Mouse (Mus musculus) intestine, postnatal 0 days (tissue): ENCODE results near the gene Tespa1. TPM values are rescaled to one million over a fixed set of nuclear protein-coding genes. Genes with fewer than 3 reads are reported as not detected.

ENCODE experiments used
- ATAC-seq: fragments of 200-750 bp; cut with Nextera tagmentation; 2 replicates; pipeline ENCODE4 v1.8.0; 2017; ENCODE audit warnings: mild to moderate bottlenecking, moderate TSS enrichment, moderate library complexity
- H3K27ac ChIP-seq: fragments of 300-500 bp; sonication (generic); 2 replicates; pipeline ENCODE4 v1.5.1; 2014; ENCODE audit warnings: mild to moderate bottlenecking, low read depth, low read length, moderate library complexity
- H3K27me3 ChIP-seq: fragments of 300-500 bp; sonication (generic); replicated peaks from 2 replicates; pipeline ENCODE4 v1.6.1; 2014; ENCODE audit warnings: low read length, mixed read lengths; ENCODE audit not compliant: control insufficient read depth, insufficient read depth
- H3K36me3 ChIP-seq: fragments of 300-500 bp; sonication (generic); 2 replicates; pipeline ENCODE4 v1.6.1; 2014; ENCODE audit warnings: mild to moderate bottlenecking, moderate library complexity; ENCODE audit not compliant: control insufficient read depth, insufficient read depth
- H3K4me1 ChIP-seq: fragments of 300-500 bp; sonication (generic); replicated peaks from 2 replicates; pipeline ENCODE4 v1.6.1; 2014; ENCODE audit warnings: antibody characterized with exemption, low read length, mixed read lengths; ENCODE audit not compliant: control insufficient read depth, insufficient read depth
- H3K4me2 ChIP-seq: fragments of 300-500 bp; sonication (generic); replicated peaks from 2 replicates; pipeline ENCODE4 v1.6.1; 2014; ENCODE audit warnings: low read depth, mild to moderate bottlenecking, moderate library complexity
- H3K4me3 ChIP-seq: fragments of 300-500 bp; sonication (generic); 2 replicates; pipeline ENCODE4 v1.5.1; 2014; ENCODE audit warnings: low read depth, low read length
- H3K9ac ChIP-seq: fragments of 300-500 bp; sonication (generic); 2 replicates; pipeline ENCODE4 v1.6.1; 2014; ENCODE audit warnings: mild to moderate bottlenecking, low read depth, low read length
- H3K9me3 ChIP-seq: fragments of 300-500 bp; sonication (generic); 2 replicates; pipeline ENCODE4 v1.6.1; 2016; ENCODE audit warnings: mixed run types; ENCODE audit not compliant: control insufficient read depth
- CTCF ChIP-seq: sonication (generic); IDR thresholded peaks from 2 replicates; pipeline ENCODE4 v1.5.1; 2016; ENCODE audit warnings: low read depth, mild to moderate bottlenecking, control low read depth, antibody characterized with exemption, moderate library complexity
- WGBS: fragments of 180-500 bp; shearing (Covaris S2); extraction: QIAGEN DNeasy Blood & Tissue Kit; methylation state at CpG from one replicate; pipeline ENCODE4 v1.1.7; 2014; 5-methylcytosine and 5-hydroxymethylcytosine counted together
- polyA plus RNA-seq: library from polyadenylated mRNA; unstranded; fragments of >200 nt; fragmentation: Nextera tagmentation; extraction: Ambion mirVana; gene quantifications from 2 replicates; pipeline ENCODE4 v1.2.1, GENCODE M21; 2015

Tespa1 gene
- polyA plus RNA-seq, 1 experiment from 2014 or later: 0.64 TPM

DNA sequence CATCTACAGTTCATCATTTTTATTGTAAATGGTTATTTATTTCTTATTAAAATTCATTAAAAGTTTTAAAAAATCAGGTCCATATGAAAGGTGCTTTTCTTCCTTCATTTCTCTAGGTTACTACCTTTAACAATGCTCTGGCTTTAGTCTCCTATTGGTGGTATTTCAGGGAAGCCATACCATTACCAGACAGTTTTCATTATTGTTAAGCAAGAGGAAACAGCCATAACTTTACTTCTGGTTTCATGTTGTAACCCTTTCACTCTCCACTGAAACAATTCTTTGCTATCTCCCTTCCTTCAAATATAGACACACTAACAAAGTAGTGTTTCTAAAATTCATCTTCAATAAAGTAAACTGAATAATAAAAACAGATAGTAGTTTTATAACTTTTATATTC is 6.8 kb upstream of the Tespa1 start:
- no peak for TF ChIP-seq CTCF
- Histone ChIP-seq H3K4me2 (no peak overlapping the region), H3K4me1 (no peaks in the 10 kb centered on the region), H3K27ac (no peak overlapping the region), H3K4me3 (no peak overlapping the region), H3K9ac (no peak overlapping the region), H3K36me3 (no peaks in the 10 kb centered on the region), H3K27me3 (no peaks in the 10 kb centered on the region), H3K9me3 (no peaks in the 10 kb centered on the region)
- ATAC-seq: no peak

DNA sequence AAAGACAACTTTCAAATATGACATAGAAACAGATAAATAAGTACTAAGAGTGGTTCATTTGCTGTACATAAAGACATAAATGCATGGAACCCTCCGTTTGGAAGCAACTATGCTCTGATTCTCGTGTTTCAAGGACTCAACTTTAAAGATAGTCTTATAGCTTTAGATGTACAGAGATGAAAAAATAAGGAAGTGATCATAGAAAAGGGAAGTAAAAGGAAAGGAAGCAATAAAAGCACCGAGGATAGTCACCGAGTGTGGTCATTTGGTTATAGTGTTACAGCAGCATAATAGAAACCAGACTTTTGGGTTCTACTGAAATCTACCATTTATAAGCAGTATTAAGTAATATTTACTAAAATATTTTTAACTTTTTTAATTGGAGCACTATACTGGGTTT is 4.0 kb upstream of the Tespa1 start:
- no peak overlapping the region for H3K4me3 ChIP-seq
- 72% methylated on average over 4 of the region's 4 CpGs for WGBS

DNA sequence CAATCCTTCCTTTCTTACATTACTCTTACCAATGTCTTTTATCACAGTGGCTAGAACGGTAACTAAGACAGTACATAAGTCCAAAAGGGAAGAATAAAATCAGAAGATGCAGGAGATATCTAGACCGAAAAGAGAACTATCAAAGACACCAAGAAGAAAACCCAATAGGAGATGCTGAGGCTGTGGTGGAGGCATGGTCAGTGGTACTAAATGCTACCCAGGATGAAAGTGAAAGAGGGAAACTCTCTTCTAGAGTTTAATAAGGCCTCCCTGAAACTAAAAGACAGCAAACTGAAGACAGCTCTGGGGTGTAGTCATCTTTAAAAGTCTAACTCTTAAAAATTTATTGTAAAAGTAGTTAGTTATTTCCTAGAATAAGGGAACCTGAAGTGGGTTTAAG is 2.0 kb upstream of the Tespa1 start:
- H3K4me3 ChIP-seq: no peak overlapping the region
- 82% methylated on average over 2 of the region's 2 CpGs for WGBS
- no peak overlapping the region for H3K9ac ChIP-seq
- no peaks in the 10 kb centered on the region for H3K36me3 ChIP-seq
- H3K4me1 ChIP-seq: no peaks in the 10 kb centered on the region
- no peak overlapping the region for H3K4me2 ChIP-seq
- H3K27me3 ChIP-seq: no peaks in the 10 kb centered on the region
- TF ChIP-seq CTCF: no peak
- no peak for ATAC-seq
- no peaks in the 10 kb centered on the region for H3K9me3 ChIP-seq
- no peak overlapping the region for H3K27ac ChIP-seq

More for the DNA sequence above, 4.0 kb upstream of the Tespa1 start:
- no peaks in the 10 kb centered on the region for H3K4me1 ChIP-seq
- H3K9ac ChIP-seq: no peak overlapping the region
- no peak overlapping the region for H3K4me2 ChIP-seq
- ATAC-seq: no peak
- no peaks in the 10 kb centered on the region for H3K9me3 ChIP-seq
- no peak overlapping the region for H3K27ac ChIP-seq
- no peaks in the 10 kb centered on the region for H3K36me3 ChIP-seq
- H3K27me3 ChIP-seq: no peaks in the 10 kb centered on the region
- no peak for TF ChIP-seq CTCF

DNA sequence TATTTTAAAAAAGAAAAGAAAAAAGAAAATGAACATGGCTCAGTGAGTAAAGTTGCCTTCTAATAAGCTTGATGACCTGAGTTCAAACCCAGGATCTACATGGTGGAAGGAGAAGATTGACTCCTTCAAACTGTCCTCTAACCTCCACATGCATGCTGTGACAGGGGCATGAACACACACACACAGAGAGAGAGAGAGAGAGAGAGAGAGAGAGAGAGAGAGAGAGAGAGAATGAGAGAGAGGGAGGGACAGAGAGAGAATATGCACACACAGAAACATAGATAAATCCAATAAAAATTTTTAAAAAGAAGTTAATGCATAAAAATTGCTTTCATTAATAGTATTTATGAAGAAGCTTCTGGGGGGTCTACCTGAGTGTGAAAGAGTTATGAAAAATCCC is 608 bp upstream of the Tespa1 start:
- no peaks in the 10 kb centered on the region for H3K4me1 ChIP-seq
- no peaks in the 10 kb centered on the region for H3K9me3 ChIP-seq
- H3K36me3 ChIP-seq: no peaks in the 10 kb centered on the region
- no peak overlapping the region for H3K4me3 ChIP-seq
- TF ChIP-seq CTCF: no peak
- no peak overlapping the region for H3K9ac ChIP-seq
- no peaks in the 10 kb centered on the region for H3K27me3 ChIP-seq
- H3K4me2 ChIP-seq: no peak overlapping the region
- no peak overlapping the region for H3K27ac ChIP-seq
- ATAC-seq: no peak

DNA sequence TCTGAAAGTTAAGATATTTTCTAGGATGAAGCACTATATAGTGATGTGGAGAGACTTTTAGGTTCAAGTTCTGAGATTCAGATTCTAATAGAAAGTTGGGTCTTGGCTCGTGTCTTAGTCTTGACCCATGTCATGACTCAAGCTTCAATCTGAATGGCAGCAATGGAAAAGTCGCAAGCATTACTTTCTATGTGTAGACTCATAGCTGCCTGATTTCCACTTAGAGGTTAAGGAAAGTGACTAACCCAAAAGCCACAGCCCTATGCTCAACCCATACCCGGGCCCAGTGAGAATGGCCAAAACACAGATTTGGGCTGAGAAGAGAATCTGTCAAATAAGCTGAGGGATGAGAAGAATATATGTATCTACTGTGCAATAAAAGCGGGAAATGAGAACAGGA is 1.6 kb downstream of the Tespa1 start:
- H3K4me1 ChIP-seq: no peaks in the 10 kb centered on the region
- no peak overlapping the region for H3K9ac ChIP-seq
- WGBS: 88% methylated on average over 4 of the region's 4 CpGs
- H3K27ac ChIP-seq: no peak overlapping the region
- no peaks in the 10 kb centered on the region for H3K9me3 ChIP-seq
- ATAC-seq: no peak
- TF ChIP-seq CTCF: no peak
- H3K27me3 ChIP-seq: no peaks in the 10 kb centered on the region
- H3K36me3 ChIP-seq: no peaks in the 10 kb centered on the region
- no peak overlapping the region for H3K4me2 ChIP-seq
- no peak overlapping the region for H3K4me3 ChIP-seq

DNA sequence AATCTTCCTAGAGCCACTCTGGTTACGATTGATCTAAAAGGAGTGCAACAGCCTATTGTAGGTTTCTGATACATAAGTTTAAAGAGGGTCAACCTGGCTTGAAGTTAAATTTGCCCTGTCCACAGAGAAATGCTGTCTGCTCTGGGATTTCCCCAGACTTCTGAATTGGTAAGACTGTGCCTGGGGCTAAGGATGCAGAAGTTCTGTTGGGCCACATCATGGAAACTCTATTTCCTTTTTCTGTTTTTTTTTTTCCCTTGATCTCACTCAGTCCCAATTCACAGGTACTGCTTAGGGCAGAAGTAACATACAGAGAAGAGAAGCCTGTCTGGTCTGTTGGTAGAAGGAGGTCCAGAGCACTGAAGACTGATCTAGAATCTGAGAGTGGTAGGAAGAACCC is 8.0 kb downstream of the Tespa1 start:
- no peak overlapping the region for H3K27ac ChIP-seq
- H3K27me3 ChIP-seq: no peaks in the 10 kb centered on the region
- no peaks in the 10 kb centered on the region for H3K4me1 ChIP-seq
- no peak for ATAC-seq
- no peak overlapping the region for H3K9ac ChIP-seq
- H3K4me3 ChIP-seq: no peak overlapping the region
- no peak overlapping the region for H3K4me2 ChIP-seq
- no peaks in the 10 kb centered on the region for H3K9me3 ChIP-seq
- WGBS: 98% methylated on average over 1 of the region's 1 CpGs
- no peaks in the 10 kb centered on the region for H3K36me3 ChIP-seq
- TF ChIP-seq CTCF: no peak

DNA sequence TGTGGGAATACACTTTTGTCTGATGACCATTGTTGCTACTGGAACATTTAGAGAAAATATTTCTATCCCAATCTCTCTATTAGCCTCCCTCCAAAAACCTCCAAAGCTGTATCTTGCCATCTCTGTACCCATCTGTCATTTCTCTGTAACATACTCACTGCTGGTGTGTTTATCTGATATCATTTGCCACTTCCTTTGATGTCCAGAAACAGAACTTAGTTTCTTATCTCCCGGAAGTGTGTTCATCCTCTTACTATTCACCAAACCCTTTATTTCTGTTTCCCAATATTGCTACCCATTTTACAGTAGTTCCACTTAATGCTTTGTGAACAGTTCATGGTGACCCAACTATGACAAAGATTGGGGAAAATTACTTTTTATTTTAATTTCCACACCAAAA is 13.7 kb downstream of the Tespa1 start:
- TF ChIP-seq CTCF: no peak
- no peaks in the 10 kb centered on the region for H3K4me1 ChIP-seq
- no peaks in the 10 kb centered on the region for H3K36me3 ChIP-seq
- WGBS: 48% methylated on average over 1 of the region's 1 CpGs
- H3K27ac ChIP-seq: no peak overlapping the region
- H3K4me3 ChIP-seq: no peak overlapping the region
- no peak for ATAC-seq
- H3K27me3 ChIP-seq: no peaks in the 10 kb centered on the region
- H3K9me3 ChIP-seq: no peaks in the 10 kb centered on the region
- H3K9ac ChIP-seq: no peak overlapping the region
- no peak overlapping the region for H3K4me2 ChIP-seq
